Mouse (Mus musculus): ENCODE data around the gene Hoxa2.

The Hoxa2 gene

DNA sequence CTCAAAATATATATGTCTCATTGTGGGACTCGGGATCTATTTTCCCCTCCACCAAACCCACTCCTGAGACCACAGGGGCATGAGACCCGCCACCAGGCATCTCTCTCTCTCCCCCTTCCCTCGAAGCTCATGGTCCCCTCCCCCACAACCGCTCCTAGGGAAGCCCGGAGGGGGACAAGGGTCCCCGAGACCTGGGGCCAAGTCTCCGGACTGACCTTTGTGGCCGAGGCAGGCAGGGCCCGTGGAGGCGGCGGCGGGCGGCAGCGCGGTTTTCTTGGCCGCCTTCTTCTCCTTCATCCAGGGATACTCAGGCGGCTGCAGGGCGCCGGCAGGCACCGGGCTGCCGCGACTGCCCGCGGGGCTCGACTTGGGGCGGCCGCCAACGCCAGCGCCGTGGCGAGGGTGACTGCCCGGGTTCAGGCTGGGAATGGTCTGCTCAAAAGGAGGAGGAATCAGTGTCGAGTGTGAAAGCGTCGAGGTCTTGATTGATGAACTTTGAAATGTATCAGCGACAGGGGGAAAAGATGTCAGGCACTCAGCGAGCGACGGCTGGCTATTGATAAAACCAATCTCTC, 493 bp downstream of the Hoxa2 start:
- DNase-seq (ENCODE audit: low spot score): peak; percentile 42

- peak; percentile 38 for DNase-seq (ENCODE audit: low spot score)
These were observed 1.1 kb downstream of the Hoxa2 start for GRCm38 (mm10) chr6:52163366-52164031.

DNA sequence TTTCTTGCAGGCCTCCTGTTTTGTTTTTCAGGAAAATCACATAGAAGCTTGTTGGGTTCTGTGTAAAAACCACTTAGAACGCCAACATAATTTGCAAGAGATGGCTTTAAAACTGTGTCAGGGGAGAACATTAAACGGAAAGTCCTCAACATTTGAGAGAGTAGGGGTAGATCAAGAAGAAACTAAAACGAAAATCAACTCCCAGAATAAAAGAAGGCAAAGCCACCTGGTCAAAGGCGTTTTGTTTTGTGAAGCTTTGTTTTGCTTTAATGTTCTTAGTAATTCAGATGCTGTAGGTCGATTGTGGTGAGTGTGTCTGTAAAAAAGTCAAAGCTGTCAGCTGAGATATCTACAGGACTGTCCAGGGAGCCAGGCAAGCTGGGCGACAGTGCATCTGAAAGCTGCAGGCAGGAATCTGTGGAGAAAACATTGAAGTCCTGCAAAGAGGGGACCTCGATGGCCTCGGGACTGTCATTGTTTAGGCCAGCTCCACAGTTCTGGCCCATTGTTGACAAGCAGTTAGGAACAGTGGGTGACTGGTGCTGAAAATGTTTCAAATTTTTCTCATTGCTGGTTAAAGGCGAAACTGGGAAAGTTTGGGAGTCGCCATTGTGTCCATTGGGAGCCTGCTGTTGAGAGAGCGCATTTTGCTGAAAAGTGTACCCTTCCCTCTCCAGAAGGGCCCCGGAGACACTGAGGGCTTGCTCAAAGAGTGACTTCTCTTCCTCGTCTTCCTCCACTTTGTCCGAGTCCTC, 1.8 kb downstream of the Hoxa2 start:
- peak; percentile 15 for DNase-seq (ENCODE audit: low spot score)

GRCm38 (mm10) chr6:52162093-52162380, 2.6 kb downstream of the Hoxa2 start:
- DNase-seq (ENCODE audit: low spot score): no peak

- DNase-seq (ENCODE audit: low spot score): no peak
These were observed 3.1 kb downstream of the Hoxa2 start for GRCm38 (mm10) chr6:52161336-52162092.

DNA sequence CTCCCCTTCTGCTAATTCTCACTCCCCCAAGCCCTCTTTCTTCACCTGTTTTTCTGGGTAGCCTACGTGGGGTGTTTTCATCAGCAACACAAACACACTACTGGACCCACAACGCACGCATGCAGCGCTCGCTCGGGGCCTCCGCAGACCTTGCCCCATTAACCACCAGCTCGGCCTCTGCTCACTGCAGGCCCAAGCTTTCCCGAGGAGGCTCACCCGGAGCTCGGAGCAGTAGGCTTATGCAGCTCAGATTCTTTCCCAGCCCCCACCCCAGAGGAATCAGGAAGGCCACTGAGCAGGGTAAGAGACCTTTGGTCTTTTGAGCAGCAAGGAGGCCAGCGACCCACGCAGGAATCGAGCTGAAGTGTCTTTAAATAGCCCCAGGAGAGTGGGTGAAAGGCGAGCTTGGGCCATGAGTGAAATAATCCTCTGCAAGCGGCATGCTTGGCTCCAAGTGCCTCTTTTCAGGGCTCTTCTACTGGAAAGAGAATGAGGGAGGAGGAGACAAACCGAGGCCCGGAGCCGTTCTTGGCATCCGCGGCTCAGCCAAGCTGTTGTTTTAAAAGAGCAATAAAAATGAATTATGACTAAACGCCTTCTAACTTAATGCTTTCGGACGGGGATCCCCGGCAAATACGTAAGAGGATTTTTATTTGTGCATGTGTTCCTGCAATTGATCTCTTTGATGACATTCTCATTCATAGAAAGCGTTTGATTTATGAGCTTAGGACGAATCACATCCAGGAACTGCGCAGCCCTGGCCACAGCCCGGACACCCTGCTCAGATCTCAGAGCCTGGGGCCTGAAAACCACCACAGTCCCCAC, 3.9 kb downstream of the Hoxa2 start:
- DNase-seq (ENCODE audit: low spot score): peak; percentile 73

GRCm38 (mm10) chr6:52159979-52160378, 4.7 kb downstream of the Hoxa2 start:
- DNase-seq (ENCODE audit: low spot score): peak; percentile 44

GRCm38 (mm10) chr6:52159164-52159761, 5.4 kb downstream of the Hoxa2 start:
- peak; percentile 56 for DNase-seq (ENCODE audit: low spot score)

GRCm38 (mm10) chr6:52158276-52159051, 6.2 kb downstream of the Hoxa2 start, which contains the start of gene Hoxa1:
Gene Hoxa1 (minus strand): TSS chr6:52158317.
- peak; percentile 90 for DNase-seq (ENCODE audit: low spot score)

DNA sequence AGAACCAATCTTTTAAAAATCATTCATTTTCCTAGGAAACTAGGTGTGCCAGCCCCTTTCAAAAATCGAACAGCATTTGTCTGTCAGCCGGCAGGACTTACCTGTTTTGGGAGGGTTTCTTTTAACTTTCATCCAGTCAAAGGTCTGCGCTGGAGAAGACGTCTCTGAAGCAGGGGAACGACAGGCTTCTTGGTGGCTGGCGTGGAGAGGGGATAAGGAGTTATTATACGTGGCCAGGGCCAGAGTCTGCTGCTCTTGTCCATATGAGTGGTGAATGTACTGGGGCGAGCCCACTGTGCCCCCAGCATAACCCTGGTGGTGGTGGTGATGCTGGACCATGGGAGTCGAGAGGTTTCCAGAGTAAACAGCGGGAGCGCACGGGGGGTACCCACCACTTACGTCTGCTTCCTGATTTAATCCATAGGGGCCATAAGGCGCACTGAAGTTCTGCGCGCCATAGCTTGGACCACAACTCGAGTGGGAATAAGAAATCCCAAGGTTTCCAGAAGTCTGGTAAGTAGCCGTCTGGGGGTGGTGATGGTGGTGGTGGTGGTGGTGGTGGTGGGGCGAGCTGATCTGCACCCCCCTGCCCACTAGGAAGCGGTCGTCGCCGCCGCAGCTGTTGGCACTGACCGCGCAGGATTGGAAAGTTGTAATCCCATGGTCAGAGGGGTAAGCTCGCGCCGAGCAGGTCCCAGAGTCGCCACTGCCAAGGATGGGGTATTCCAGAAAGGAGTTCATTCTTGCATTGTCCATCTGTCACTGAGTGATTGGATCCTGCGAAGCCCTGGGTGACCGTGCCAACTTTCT, 7.0 kb downstream of the Hoxa2 start:
- peak; percentile 1 for DNase-seq (ENCODE audit: low spot score)

- peak; percentile 4 for DNase-seq (ENCODE audit: low spot score)
These were observed 8.0 kb downstream of the Hoxa2 start for GRCm38 (mm10) chr6:52156551-52157200.

GRCm38 (mm10) chr6:52155471-52155870, 9.2 kb downstream of the Hoxa2 start:
- no peak for DNase-seq (ENCODE audit: low spot score)

- DNase-seq (ENCODE audit: low spot score): no peak
These were observed 10.6 kb downstream of the Hoxa2 start for GRCm38 (mm10) chr6:52154044-52154443.

DNA sequence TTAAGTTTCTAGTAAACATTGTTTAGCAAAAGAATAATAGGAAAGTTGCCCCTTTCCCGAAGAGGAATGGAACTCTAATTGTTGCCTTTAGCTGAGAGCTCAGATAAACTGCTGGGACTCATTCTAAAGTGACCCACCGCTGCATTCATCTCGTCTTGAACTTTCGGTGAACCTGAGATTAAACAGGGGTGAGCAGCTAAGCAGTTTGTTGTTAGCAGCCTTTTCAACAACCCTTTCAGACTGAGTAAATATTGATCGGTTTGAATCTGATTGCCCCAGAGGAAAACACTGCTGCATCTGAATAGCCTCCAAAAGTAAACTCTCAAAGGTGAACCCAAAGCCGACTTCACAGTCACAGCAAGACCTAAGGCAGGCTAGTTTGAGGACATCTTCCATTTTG, 11.4 kb downstream of the Hoxa2 start:
- no peak for DNase-seq (ENCODE audit: low spot score)

DNA sequence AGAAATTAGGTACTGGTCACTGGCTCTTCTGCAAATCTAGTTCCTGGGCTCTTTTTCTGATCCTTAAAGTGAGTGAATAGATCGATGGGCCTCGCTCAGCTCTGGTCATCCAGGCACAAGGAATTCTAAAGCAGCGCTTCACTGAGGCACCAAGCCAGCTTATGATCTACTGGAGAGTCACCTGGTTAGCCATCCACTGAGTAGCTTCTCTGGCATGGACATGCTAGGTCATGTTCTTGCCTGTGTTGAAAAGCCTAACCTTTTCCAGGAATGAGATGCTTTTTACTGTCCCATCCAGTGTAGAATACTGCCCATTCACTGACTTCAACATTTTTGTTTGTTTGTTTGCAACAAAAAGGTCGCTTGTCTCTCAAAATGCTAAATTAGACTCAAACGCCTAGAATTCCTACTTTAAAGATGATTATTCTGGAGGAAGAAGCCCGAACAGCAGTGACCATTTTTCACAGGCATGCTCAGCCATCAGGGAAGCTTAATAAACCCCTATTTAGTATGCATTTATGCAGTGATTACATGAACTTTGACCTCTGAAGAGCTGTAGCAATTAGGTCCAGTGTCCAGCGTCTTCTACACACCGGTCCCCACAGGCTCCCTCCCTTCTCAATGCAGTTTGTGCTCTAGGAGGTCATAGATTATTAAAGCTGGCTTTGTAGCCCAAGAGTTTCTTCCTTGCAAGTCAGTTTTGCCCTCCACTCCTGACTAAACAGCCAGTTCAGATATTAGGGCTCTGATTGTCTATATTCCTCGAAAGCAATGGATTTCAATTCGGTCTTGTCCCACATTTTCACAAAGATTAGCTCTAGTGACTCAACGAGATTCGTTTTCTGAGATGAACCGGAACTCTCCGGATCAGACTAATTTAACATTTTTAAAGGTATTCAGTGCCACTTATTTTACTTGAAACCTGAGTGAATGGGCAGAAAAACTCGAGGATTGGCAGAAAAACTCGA, 12.1 kb downstream of the Hoxa2 start:
- DNase-seq (ENCODE audit: low spot score): no peak

DNA sequence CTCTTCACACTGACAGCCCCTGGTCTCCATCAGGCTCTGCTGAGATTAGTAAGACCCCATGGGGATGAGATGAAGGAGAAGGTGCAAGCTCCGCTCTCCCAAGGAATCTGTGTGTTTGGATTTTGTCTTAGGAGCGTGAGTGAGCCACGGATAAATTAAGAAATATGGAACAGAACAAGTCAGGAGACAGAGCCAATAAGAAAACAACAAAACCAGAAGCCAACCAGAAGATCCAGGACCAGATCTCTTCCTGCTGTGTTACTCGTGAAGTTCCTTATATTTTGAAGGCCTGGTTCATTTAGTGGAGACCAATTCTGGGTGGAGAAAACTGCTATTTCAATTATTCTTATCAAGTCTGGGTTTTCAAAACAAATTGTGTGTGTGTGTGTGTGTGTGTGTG, 13.1 kb downstream of the Hoxa2 start:
- DNase-seq (ENCODE audit: low spot score): no peak

GRCm38 (mm10) chr6:52150401-52150966, 14.1 kb downstream of the Hoxa2 start:
- no peak for DNase-seq (ENCODE audit: low spot score)

GRCm38 (mm10) chr6:52139115-52139514, 25.5 kb downstream of the Hoxa2 start:
- DNase-seq (ENCODE audit: low spot score): no peak

All from yolk sac, embryonic 10.5 days (tissue).